Mouse (Mus musculus) adrenal gland, postnatal 36 days (tissue): ENCODE measurements around the gene Ppfia4. TPM values are rescaled to one million over a fixed set of nuclear protein-coding genes. Genes with fewer than 3 reads are reported as not detected.

Source experiments
- DNase-seq, 2 experiments: peaks; one replicate each; pipeline ENCODE4 v3.0.0; 2021; ENCODE audit warnings: mixed read lengths in 1 of 2
- long read RNA-seq, 2 experiments: library from polyadenylated mRNA; stranded (forward); transcript quantifications; one replicate each; pipeline ENCODE4 v2.0.0; 2021; ENCODE audit warnings: borderline sequencing depth in 2 of 2
- total RNA-seq, 2 experiments: library from RNA; stranded (reverse); gene quantifications; 2 replicates each; pipeline ENCODE4 v1.2.3; 2021

The Ppfia4 gene
- total RNA-seq = 1 to 10 TPM in 1 of 2 experiments, under 1 TPM in 1; 0.60 to 1.1 TPM
- long read RNA-seq, experiment 1, partial matches to known transcripts = 1 of 1 reads
- long read RNA-seq, experiment 1, other reads (novel, unspliced or antisense) = 0 of 1 reads
- long read RNA-seq, experiment 2, partial matches to known transcripts = 1 of 2 reads
- long read RNA-seq, experiment 2, other reads (novel, unspliced or antisense) = 1 of 2 reads

- DNase-seq = peak; percentile 20 to 50
These were observed at the start of gene Ppfia4 for GRCm38 (mm10) chr1:134332770-134333271. Gene Ppfia4 (minus strand): TSS chr1:134332928.

- DNase-seq = peak in 1 of 2 experiments; percentile 1
These were observed 49.3 kb upstream of the Ppfia4 start for GRCm38 (mm10) chr1:134381795-134382625.

GRCm38 (mm10) chr1:134381051-134381450, 48.3 kb upstream of the Ppfia4 start:
- DNase-seq = no peak

- DNase-seq = no peak
These were observed 41.4 kb upstream of the Ppfia4 start for GRCm38 (mm10) chr1:134374124-134374523.

GRCm38 (mm10) chr1:134368777-134369337, 36.1 kb upstream of the Ppfia4 start:
- DNase-seq = peak; percentile 63 to 76

- no peak for DNase-seq
These were observed 32.8 kb upstream of the Ppfia4 start for GRCm38 (mm10) chr1:134365491-134365890.

- no peak for DNase-seq
These were observed 30.5 kb upstream of the Ppfia4 start for GRCm38 (mm10) chr1:134363194-134363593.

- DNase-seq = peak; percentile 99
These were observed 29.1 kb upstream of the Ppfia4 start, which contains the start of gene Tmem183a for GRCm38 (mm10) chr1:134361857-134362212. Gene Tmem183a (minus strand): TSS chr1:134361979.

- no peak for DNase-seq
These were observed 28.6 kb upstream of the Ppfia4 start for GRCm38 (mm10) chr1:134361195-134361856.

GRCm38 (mm10) chr1:134360656-134361055, 27.9 kb upstream of the Ppfia4 start:
- no peak for DNase-seq

- DNase-seq = no peak
These were observed 24.7 kb upstream of the Ppfia4 start for GRCm38 (mm10) chr1:134357461-134357860.

GRCm38 (mm10) chr1:134353326-134353725, 20.6 kb upstream of the Ppfia4 start:
- no peak for DNase-seq

GRCm38 (mm10) chr1:134347791-134348190, 15.1 kb upstream of the Ppfia4 start:
- DNase-seq = no peak

- DNase-seq = no peak
These were observed 12.3 kb upstream of the Ppfia4 start for GRCm38 (mm10) chr1:134345075-134345474.

GRCm38 (mm10) chr1:134344005-134344950, 11.6 kb upstream of the Ppfia4 start:
- peak; percentile 76 to 88 for DNase-seq

GRCm38 (mm10) chr1:134343567-134343966, 10.8 kb upstream of the Ppfia4 start:
- DNase-seq = no peak

- no peak for DNase-seq
These were observed 10.1 kb upstream of the Ppfia4 start for GRCm38 (mm10) chr1:134342781-134343310.

- no peak for DNase-seq
These were observed 9.5 kb upstream of the Ppfia4 start for GRCm38 (mm10) chr1:134342278-134342664.

- no peak for DNase-seq
These were observed 9.0 kb upstream of the Ppfia4 start for GRCm38 (mm10) chr1:134341641-134342277.
